Mouse (Mus musculus): ENCODE measurements around the gene Vps72. TPM values are rescaled to one million over a fixed set of nuclear protein-coding genes. Genes with fewer than 3 reads are reported as not detected.

Vps72 gene
- polyA plus RNA-seq, 1 experiment: 83.5 TPM

DNA sequence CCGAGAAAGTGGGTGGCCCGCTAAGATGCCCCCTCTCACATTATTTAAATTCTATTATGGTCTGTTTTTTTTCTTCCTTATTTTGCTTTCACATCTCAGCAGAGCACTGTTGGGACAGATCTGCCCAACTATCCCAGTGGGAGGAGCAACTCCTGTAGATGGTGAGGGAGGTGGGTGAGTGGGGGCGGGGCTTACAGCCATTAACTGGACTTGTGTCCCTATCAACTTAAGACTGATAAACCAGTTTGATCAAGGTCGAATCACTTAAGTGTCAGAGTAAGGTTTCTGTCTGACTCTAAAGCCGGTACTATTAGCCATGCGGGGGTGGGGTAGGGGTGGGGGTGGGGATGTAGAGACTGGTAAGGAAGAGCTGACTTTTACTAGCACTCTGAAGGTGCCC, 24.2 kb downstream of the Vps72 start:
- Histone ChIP-seq H3K9me3 (replicated peaks; ENCODE audit: control insufficient read depth, insufficient read depth, low read length, poor library complexity, severe bottlenecking) (no peaks in the 10 kb centered on the region), H3K4me1 (ENCODE audit: control insufficient read depth, insufficient read depth, low read length) (peaks cover 2% of the 10 kb centered on the region), H3K27ac (ENCODE audit: insufficient read depth, low read length) (no peak overlapping the region), H3K9ac (ENCODE audit: low read depth, poor library complexity, severe bottlenecking) (no peak overlapping the region), H3K4me3 (ENCODE audit: low read depth, low read length) (0 out of 2 replicates have a peak overlapping the region, but pooled peaks have one; percentile 14), H3K36me3 (ENCODE audit: control insufficient read depth, insufficient read depth, low read length, poor library complexity, severe bottlenecking) (no peaks in the 10 kb centered on the region; the same call in 1 of the 2 replicates), H3K27me3 (ENCODE audit: control insufficient read depth, insufficient read depth, low read length, poor library complexity, severe bottlenecking) (no peaks in the 10 kb centered on the region)
- TF ChIP-seq EP300 (IDR thresholded peaks at IDR 0.05; ENCODE audit: insufficient read depth, low read depth, low read length) (no peak), POLR2A (IDR thresholded peaks at IDR 0.05; ENCODE audit: insufficient read depth, low read length) (no peak), CTCF (IDR thresholded peaks at IDR 0.05; ENCODE audit: low read depth, low read length) (no peak)

DNA sequence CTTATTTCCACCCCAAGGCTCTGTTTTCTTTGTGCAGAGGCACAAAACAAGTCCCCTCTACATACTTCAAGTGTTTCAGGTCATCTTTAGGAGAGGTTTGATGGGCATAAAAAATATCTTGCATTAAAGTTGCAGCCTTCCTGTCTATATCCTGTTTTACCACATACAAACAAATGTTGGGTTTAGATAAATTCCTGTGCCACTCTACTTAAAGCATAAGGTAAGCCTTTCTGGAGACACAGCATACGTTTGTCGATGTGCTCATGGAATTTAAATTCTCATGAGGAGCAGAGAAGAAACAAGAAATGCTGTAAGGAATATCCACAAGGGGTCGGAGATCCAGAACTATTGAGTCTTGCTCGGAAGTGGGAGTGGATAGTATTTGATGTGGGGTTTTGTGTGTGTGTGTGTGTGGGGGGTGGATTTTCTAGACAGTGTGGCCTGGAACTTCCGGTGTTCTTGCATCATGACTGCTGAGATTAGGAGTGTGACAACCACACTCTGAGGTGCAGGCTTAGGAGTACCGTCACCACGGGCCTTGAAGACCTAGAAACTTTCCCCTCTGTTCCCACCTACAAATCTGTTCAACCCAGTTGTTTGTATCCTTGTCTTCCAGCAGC, 24.7 kb downstream of the Vps72 start:
- no peaks in the 10 kb centered on the region for H3K9me3 ChIP-seq (replicated peaks; ENCODE audit: control insufficient read depth, insufficient read depth, low read length, poor library complexity, severe bottlenecking)
- H3K9ac ChIP-seq (ENCODE audit: low read depth, poor library complexity, severe bottlenecking): no peak overlapping the region
- H3K27ac ChIP-seq (ENCODE audit: insufficient read depth, low read length): no peak overlapping the region
- no peaks in the 10 kb centered on the region for H3K27me3 ChIP-seq (ENCODE audit: control insufficient read depth, insufficient read depth, low read length, poor library complexity, severe bottlenecking)
- no peaks in the 10 kb centered on the region; the same call in 1 of the 2 replicates for H3K36me3 ChIP-seq (ENCODE audit: control insufficient read depth, insufficient read depth, low read length, poor library complexity, severe bottlenecking)
- H3K4me3 ChIP-seq (ENCODE audit: low read depth, low read length): no peak overlapping the region
- no peak for TF ChIP-seq POLR2A (IDR thresholded peaks at IDR 0.05; ENCODE audit: insufficient read depth, low read length)
- no peak for TF ChIP-seq CTCF (IDR thresholded peaks at IDR 0.05; ENCODE audit: low read depth, low read length)
- no peak for TF ChIP-seq EP300 (IDR thresholded peaks at IDR 0.05; ENCODE audit: insufficient read depth, low read depth, low read length)
- H3K4me1 ChIP-seq (ENCODE audit: control insufficient read depth, insufficient read depth, low read length): peaks cover 2% of the 10 kb centered on the region

DNA sequence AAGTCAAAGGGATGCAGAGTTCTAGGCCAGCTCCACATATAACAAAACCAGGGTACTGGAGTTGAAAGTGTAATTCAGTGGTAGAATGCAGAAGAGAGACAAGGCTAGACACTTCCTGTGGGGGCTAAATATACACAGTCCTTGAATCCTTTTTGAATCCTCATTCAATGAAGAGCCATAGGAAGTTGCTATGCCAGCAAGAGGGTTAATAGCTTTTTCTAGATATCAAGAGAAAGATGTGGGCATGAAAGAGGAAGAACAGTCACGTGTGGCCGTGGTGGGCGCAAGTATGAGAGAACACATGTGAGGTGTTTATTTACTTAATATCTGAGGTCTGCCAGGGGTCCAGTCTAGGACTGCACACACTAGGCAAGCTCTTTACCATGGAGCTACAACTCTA, 25.5 kb downstream of the Vps72 start:
- Histone ChIP-seq H3K9me3 (replicated peaks; ENCODE audit: control insufficient read depth, insufficient read depth, low read length, poor library complexity, severe bottlenecking) (no peaks in the 10 kb centered on the region), H3K4me1 (ENCODE audit: control insufficient read depth, insufficient read depth, low read length) (peaks cover 2% of the 10 kb centered on the region), H3K27me3 (ENCODE audit: control insufficient read depth, insufficient read depth, low read length, poor library complexity, severe bottlenecking) (no peaks in the 10 kb centered on the region), H3K27ac (ENCODE audit: insufficient read depth, low read length) (no peak overlapping the region), H3K4me3 (ENCODE audit: low read depth, low read length) (no peak overlapping the region), H3K36me3 (ENCODE audit: control insufficient read depth, insufficient read depth, low read length, poor library complexity, severe bottlenecking) (no peaks in the 10 kb centered on the region; the same call in 1 of the 2 replicates), H3K9ac (ENCODE audit: low read depth, poor library complexity, severe bottlenecking) (no peak overlapping the region)
- TF ChIP-seq POLR2A (IDR thresholded peaks at IDR 0.05; ENCODE audit: insufficient read depth, low read length): no peak
- no peak for TF ChIP-seq CTCF (IDR thresholded peaks at IDR 0.05; ENCODE audit: low read depth, low read length)

DNA sequence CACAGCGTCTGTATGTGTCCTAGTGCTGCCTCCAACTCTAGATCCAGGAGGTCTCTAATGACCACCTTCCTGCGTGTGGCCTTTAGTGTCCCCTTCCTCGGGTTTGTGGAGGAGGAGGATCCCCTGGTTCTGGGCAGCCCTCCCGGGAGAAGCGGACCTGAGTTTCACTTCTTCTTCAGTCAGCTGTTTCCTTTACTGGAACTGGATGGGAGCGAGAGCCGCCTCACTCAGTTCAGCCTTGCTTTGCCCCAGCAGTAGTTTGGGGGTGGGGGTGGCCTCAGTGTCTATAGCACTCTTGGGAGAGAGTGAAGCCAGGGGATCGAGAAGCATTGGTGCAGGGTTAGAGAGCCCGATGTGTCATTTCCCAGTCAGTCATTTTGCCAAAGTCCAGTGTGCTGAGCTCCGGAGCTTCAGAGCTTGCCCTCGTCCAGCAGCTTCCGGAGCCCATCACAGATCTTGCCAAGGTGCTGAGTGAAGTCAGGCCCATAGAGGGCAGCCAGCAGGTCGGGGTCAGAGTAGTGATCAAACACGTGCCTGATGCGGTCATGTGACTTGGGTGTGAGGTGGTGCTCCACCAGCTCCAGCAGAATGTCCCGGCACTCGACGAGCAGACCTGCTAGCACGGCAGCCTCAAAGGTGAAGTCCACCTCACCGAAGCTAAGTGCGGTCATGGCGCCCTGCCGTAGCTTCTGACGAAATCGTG, 28.9 kb downstream of the Vps72 start:
- no peaks in the 10 kb centered on the region for H3K9me3 ChIP-seq (replicated peaks; ENCODE audit: control insufficient read depth, insufficient read depth, low read length, poor library complexity, severe bottlenecking)
- H3K9ac ChIP-seq (ENCODE audit: low read depth, poor library complexity, severe bottlenecking): 0 out of 2 replicates have a peak overlapping the region, but pooled peaks have one; percentile 2
- H3K27me3 ChIP-seq (ENCODE audit: control insufficient read depth, insufficient read depth, low read length, poor library complexity, severe bottlenecking): no peaks in the 10 kb centered on the region
- peak overlapping the region; percentile 32 for H3K4me3 ChIP-seq (ENCODE audit: low read depth, low read length)
- no peaks in the 10 kb centered on the region for H3K36me3 ChIP-seq (ENCODE audit: control insufficient read depth, insufficient read depth, low read length, poor library complexity, severe bottlenecking)
- H3K27ac ChIP-seq (ENCODE audit: insufficient read depth, low read length): no peak overlapping the region
- TF ChIP-seq POLR2A (IDR thresholded peaks at IDR 0.05; ENCODE audit: insufficient read depth, low read length) (no peak), CTCF (IDR thresholded peaks at IDR 0.05; ENCODE audit: low read depth, low read length) (no peak), EP300 (IDR thresholded peaks at IDR 0.05; ENCODE audit: insufficient read depth, low read depth, low read length) (no peak; the same call in 1 of the 2 replicates)
- H3K4me1 ChIP-seq (ENCODE audit: control insufficient read depth, insufficient read depth, low read length): peaks cover 2% of the 10 kb centered on the region

DNA sequence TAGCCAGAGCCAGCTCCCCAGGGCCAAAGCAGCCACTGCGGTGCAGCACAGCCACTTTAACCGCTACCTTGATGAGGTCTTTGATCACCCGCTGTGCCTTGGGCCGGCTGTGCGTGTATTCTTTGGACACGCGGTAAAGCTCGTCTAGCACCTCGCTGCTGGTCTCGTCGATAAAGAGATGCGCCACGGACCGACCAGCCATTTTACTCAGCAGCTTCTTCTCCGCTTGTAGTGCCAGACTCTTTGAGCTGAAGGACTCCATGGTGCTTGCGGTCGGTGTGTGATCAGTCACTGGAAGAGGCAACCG, 29.4 kb downstream of the Vps72 start:
- Histone ChIP-seq H3K9ac (ENCODE audit: low read depth, poor library complexity, severe bottlenecking) (peak overlapping the region; percentile 19; the same call in 1 of the 2 replicates), H3K36me3 (ENCODE audit: control insufficient read depth, insufficient read depth, low read length, poor library complexity, severe bottlenecking) (no peaks in the 10 kb centered on the region), H3K27me3 (ENCODE audit: control insufficient read depth, insufficient read depth, low read length, poor library complexity, severe bottlenecking) (no peaks in the 10 kb centered on the region), H3K9me3 (replicated peaks; ENCODE audit: control insufficient read depth, insufficient read depth, low read length, poor library complexity, severe bottlenecking) (no peaks in the 10 kb centered on the region), H3K27ac (ENCODE audit: insufficient read depth, low read length) (no peak overlapping the region), H3K4me3 (ENCODE audit: low read depth, low read length) (peak overlapping the region; percentile 32), H3K4me1 (ENCODE audit: control insufficient read depth, insufficient read depth, low read length) (peaks cover 2% of the 10 kb centered on the region)
- TF ChIP-seq EP300 (IDR thresholded peaks at IDR 0.05; ENCODE audit: insufficient read depth, low read depth, low read length) (no peak), POLR2A (IDR thresholded peaks at IDR 0.05; ENCODE audit: insufficient read depth, low read length) (no peak), CTCF (IDR thresholded peaks at IDR 0.05; ENCODE audit: low read depth, low read length) (no peak)

DNA sequence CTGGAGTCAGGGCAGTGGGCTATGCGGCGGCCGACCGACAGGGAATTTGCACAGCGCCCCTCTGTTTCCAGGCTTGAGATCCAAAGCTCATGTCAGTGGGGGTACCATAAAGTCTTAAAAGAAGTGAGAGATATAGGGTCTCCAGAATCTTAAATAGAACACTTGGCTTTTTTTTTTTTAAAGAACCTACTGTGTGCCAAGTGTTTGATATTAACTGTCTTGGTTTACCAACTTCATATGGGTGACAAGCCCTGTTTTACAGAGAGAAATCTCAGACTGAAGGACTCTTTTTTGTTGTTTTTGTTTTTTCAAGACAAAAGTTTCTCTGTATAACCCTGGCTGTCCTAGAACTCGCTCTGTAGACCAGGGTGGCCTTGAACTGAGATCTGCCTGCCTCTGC, 30.0 kb downstream of the Vps72 start:
- no peaks in the 10 kb centered on the region for H3K9me3 ChIP-seq (replicated peaks; ENCODE audit: control insufficient read depth, insufficient read depth, low read length, poor library complexity, severe bottlenecking)
- H3K4me1 ChIP-seq (ENCODE audit: control insufficient read depth, insufficient read depth, low read length): peaks cover 2% of the 10 kb centered on the region
- H3K27me3 ChIP-seq (ENCODE audit: control insufficient read depth, insufficient read depth, low read length, poor library complexity, severe bottlenecking): no peaks in the 10 kb centered on the region
- no peak overlapping the region for H3K27ac ChIP-seq (ENCODE audit: insufficient read depth, low read length)
- H3K4me3 ChIP-seq (ENCODE audit: low read depth, low read length): peak overlapping the region; percentile 32
- peak overlapping the region; percentile 19; the same call in 1 of the 2 replicates for H3K9ac ChIP-seq (ENCODE audit: low read depth, poor library complexity, severe bottlenecking)
- no peaks in the 10 kb centered on the region for H3K36me3 ChIP-seq (ENCODE audit: control insufficient read depth, insufficient read depth, low read length, poor library complexity, severe bottlenecking)
- TF ChIP-seq CTCF (IDR thresholded peaks at IDR 0.05; ENCODE audit: low read depth, low read length) (no peak), POLR2A (IDR thresholded peaks at IDR 0.05; ENCODE audit: insufficient read depth, low read length) (no peak), EP300 (IDR thresholded peaks at IDR 0.05; ENCODE audit: insufficient read depth, low read depth, low read length) (no peak)

All from ES-Bruce4 (cell line).